Mouse (Mus musculus) bone marrow macrophage, adult 2 months (primary cell): Measurements from ENCODE around the gene Tas2r117.

Experiments used
- CTCF ChIP-seq: IDR thresholded peaks from 2 replicates; pipeline ENCODE4 v1.5.1; 2012; ENCODE audit warnings: low read depth, mild to moderate bottlenecking, low read length, moderate library complexity
- POLR2A ChIP-seq: IDR thresholded peaks from 2 replicates; pipeline ENCODE4 v1.6.1; 2012; ENCODE audit warnings: mild to moderate bottlenecking, low read depth, low read length, borderline replicate concordance

GRCm38 (mm10) chr6:132761831-132762230 is 40.8 kb upstream of the Tas2r117 start, which contains the start of gene Tas2r102:
- TF ChIP-seq POLR2A (no peak), CTCF (no peak)
